Mouse (Mus musculus) embryo, embryonic 9.5 days (tissue): Measurements from ENCODE around the gene Oasl1.
"Not testable (repeated sequence)": the region's sequence is repeated elsewhere in the genome, so short reads cannot be mapped to it uniquely, and the experiment has no call there.

Experiments
- DNase-seq: peaks from one replicate; pipeline ENCODE4 v3.0.0-alpha.2; 2017; ENCODE audit errors: extremely low spot score

Oasl1 gene

DNA sequence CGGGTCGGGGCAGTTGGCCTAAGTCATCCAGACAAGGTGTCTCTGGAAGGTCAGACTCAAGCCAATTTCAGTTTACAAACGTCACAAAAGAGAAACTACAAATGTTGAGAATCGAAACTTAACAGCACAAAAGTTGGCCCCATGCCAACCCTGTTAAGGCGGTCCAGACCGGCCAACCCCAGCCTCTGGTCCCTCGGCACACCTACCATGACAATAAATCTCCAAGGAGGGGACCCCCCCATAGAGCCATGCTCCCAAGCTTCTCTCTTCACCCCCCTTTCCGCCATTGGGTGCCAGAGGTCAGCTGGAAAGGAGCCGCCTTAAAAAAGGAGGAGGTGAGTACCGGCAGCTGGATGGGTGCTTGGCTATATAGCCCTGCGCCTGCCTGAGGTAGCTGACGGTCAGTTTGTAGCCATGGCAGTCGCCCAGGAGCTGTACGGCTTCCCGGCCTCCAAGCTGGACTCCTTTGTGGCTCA is at the start of gene Oasl1:
Gene Oasl1, plus strand, starts transcription at position 243 of the 476 bp plus-strand sequence.
- DNase-seq: no peak

- no peak for DNase-seq
These were observed 47.2 kb upstream of the Oasl1 start for GRCm38 (mm10) chr5:114875858-114876257.

- no peak for DNase-seq
These were observed 46.7 kb upstream of the Oasl1 start for GRCm38 (mm10) chr5:114876331-114876730.

- DNase-seq: no peak
These were observed 45.6 kb upstream of the Oasl1 start for GRCm38 (mm10) chr5:114877487-114877886.

GRCm38 (mm10) chr5:114879399-114879798 is 43.6 kb upstream of the Oasl1 start:
- no peak for DNase-seq

GRCm38 (mm10) chr5:114882319-114882718 is 40.7 kb upstream of the Oasl1 start:
- DNase-seq: not testable (repeated sequence)

DNA sequence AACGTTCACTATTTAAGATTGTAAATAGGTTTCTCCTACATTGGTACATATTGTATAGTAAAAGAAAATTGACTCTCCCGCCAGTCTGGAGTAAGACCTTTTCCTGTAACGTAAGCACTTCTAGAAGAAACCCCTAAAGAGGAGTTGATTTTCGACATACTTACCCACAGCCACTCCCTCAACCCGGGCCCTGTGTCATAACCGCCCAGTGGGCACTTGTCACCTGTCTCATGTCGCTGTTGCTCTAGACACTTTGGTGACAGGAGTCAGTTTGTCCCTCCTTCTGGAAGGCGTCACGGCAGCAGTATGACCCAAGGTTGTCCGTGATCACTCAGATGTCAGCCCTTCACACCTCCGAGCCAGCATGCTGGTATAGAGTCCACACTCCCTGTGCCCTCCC is 40.0 kb upstream of the Oasl1 start:
- DNase-seq: no peak

GRCm38 (mm10) chr5:114886801-114887200 is 36.2 kb upstream of the Oasl1 start:
- DNase-seq: no peak

- no peak for DNase-seq
These were observed 34.0 kb upstream of the Oasl1 start for GRCm38 (mm10) chr5:114888995-114889394.

- DNase-seq: no peak
These were observed 27.5 kb upstream of the Oasl1 start for GRCm38 (mm10) chr5:114895542-114895941.

DNA sequence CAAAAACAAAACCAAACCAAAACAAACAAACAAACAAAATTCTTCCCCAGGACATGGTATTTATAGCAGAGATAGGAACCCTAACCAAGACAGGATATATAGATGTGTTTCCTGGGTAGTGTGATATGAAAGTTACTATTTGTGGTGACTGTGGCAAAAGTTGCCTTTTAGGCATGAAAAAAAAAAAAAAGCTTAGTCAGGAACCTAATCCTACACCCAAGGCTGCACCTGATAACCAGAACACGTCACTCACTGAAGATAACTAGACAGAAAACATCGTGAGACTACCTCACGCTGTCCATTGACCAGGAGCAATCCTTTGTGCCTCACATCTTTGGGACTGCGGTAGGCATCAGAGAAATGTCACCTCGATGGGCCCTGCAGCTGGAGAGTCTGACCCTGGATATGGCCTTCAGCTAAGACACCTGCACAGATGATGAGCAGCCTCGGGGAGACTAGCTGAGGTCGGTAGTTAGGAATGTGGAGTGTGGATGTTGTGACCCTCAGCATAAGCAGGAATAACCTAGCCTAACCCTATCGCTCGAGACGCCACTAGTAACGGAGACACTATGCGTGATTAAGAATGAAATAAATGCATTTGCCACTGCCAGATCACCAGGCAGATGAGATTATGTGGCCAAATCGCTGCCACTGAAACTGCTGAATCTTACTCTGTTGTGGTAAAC is 26.2 kb upstream of the Oasl1 start, which contains the start of gene Oasl2:
Gene Oasl2, plus strand, starts transcription at position 249 of the 686 bp plus-strand sequence.
- no peak for DNase-seq

DNA sequence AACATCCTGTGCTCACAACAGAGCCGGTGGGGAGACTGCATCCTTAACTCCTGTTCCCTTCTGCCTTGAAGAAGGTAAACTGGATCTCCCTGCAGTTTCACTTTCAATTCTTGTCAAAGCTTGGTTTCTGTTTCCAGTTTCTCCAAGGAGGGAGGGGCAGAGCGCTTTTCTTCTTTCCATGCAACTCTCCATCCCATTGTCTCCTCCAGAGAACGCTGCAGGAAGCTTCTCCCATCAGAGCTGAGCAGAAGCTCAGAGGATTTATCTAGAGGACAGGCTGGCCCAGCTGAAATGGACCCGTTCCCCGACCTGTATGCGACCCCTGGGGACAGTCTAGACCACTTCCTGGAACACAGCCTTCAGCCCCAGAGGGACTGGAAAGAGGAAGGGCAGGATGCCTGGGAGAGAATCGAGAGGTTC is 25.7 kb upstream of the Oasl1 start:
- DNase-seq: no peak

DNA sequence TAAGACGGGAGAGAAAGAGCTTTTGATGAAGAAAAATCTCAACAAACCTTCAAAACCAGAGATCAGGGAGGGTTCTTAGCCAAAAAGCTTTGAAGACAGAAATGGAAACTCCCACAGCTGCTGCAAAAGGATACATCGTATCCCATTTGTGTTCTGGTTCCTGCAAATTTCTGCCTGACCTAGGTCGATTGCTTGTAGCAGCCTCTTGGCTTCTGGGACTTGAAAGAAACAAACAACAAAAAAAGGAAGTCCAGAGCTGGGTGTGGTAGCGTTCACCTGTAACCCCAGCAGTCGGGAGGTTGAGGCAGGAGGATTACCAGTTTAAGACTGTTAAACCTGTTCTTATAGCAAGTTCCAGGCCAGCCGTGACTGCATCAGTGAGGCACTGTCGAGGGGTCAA is 24.2 kb upstream of the Oasl1 start:
- no peak for DNase-seq

- DNase-seq: peak; percentile 47
These were observed 20.6 kb upstream of the Oasl1 start for GRCm38 (mm10) chr5:114902413-114902812.

GRCm38 (mm10) chr5:114908598-114909305 is 14.3 kb upstream of the Oasl1 start:
- DNase-seq: no peak

GRCm38 (mm10) chr5:114913686-114914085 is 9.4 kb upstream of the Oasl1 start:
- DNase-seq: no peak

GRCm38 (mm10) chr5:114914855-114915254 is 8.2 kb upstream of the Oasl1 start:
- no peak for DNase-seq

- no peak for DNase-seq
These were observed 7.2 kb upstream of the Oasl1 start for GRCm38 (mm10) chr5:114915854-114916253.

DNA sequence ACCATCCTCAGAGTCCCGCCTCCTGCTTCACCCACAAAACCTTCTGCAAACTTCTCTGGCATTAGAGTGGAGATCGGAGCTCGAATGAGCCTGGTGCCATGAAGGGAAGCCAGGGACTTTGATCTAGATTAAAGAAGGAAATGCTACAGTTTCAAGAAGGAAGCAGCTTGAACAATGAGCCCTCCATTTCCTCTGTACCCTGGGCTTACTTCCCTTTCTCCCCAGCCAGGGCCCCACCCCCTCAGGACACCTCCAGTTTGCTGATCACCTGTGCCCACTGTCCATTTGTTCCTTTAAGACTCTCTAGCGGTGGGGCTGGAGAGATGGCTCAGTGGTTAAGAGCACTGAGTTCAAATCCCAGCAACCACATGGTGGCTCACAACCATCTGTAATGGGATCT is 6.3 kb upstream of the Oasl1 start:
- DNase-seq: no peak

DNA sequence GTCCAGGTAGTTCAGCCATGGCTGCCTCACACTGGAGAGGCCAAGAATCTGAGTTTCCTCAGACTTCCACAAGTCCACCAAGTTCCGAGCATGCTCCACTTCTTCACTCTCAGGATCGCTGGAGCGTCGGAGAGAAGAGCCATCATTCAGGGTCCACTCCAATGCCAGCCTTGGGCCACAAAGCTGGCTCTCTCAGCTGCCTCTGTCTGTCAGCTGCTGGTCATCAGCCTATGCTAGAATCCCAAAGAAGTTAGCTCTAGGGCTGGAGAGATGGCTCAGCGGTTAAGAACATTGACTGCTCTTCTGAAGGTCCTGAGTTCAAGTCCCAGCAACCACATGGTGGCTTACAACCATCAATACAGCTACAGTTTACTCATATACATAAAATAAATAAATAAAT is 5.7 kb upstream of the Oasl1 start:
- not testable (repeated sequence) for DNase-seq

DNA sequence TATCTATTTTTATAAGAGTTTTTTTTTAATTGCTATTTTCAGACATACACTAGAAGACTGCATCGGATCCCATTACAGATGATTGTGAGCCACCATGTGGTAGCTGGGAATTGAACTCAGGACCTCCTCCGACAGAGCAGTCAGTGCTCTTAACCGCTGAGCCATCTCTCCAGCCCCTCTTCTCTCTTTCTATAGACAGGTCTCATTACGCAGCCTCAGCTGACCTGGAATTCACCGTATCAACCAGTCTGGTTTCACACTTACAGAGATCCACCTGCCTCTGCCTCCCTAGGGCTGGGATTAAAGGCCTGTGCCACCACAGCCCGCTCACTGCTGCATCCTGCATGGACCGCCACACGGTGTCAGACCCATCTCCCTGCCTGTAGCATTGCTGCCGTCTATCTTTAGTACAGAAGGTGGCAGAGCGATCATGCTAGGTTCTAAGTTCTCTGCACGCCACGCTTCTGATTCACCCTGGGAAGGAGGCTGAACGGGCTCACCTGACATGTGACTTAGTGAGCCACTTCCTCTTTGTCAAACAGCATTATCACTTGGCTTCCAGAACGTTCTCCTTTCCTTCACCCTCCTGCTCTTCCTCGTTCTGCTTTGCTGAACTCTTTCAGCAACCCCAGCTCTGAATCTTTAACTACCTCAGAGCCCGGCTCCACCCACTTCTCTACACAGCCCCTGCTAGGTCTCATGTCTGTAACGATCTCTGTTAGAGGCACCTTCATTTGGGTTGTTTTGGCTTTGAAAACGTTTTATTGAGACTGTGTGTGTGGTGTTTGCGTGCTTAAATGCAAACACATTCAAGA is 1.3 kb upstream of the Oasl1 start:
- DNase-seq: no peak

GRCm38 (mm10) chr5:114922366-114922731 is 691 bp upstream of the Oasl1 start:
- DNase-seq: no peak
